Mouse (Mus musculus) cerebellum, adult 9-10 months (tissue): ENCODE results near the gene Nap1l5.
"Not testable (repeated sequence)": the region's sequence is repeated elsewhere in the genome, so short reads cannot be mapped to it uniquely, and the experiment has no call there.

Experiments used
- DNase-seq: peaks from one replicate; pipeline ENCODE4 v3.0.0; 2022

Nap1l5 gene

GRCm38 (mm10) chr6:58903171-58903570, 3.7 kb downstream of the Nap1l5 start:
- DNase-seq: peak; percentile 67

- no peak for DNase-seq
Measured at GRCm38 (mm10) chr6:58900536-58900935, 6.3 kb downstream of the Nap1l5 start.

- peak; percentile 79 for DNase-seq
Measured at GRCm38 (mm10) chr6:58899076-58899475, 7.8 kb downstream of the Nap1l5 start.

GRCm38 (mm10) chr6:58896648-58897047, 10.2 kb downstream of the Nap1l5 start:
- DNase-seq: no peak

GRCm38 (mm10) chr6:58894994-58895393, 11.9 kb downstream of the Nap1l5 start:
- no peak for DNase-seq

GRCm38 (mm10) chr6:58893307-58893706, 13.6 kb downstream of the Nap1l5 start:
- no peak for DNase-seq

GRCm38 (mm10) chr6:58889917-58890316, 17.0 kb downstream of the Nap1l5 start:
- no peak for DNase-seq

- DNase-seq: no peak
Measured at GRCm38 (mm10) chr6:58882271-58882670, 24.6 kb downstream of the Nap1l5 start.

GRCm38 (mm10) chr6:58881363-58881762, 25.5 kb downstream of the Nap1l5 start:
- no peak for DNase-seq

GRCm38 (mm10) chr6:58880861-58881260, 26.0 kb downstream of the Nap1l5 start:
- DNase-seq: no peak

- no peak for DNase-seq
Measured at GRCm38 (mm10) chr6:58879987-58880386, 26.9 kb downstream of the Nap1l5 start.

- peak; percentile 76 for DNase-seq
Measured at GRCm38 (mm10) chr6:58879572-58879971, 27.3 kb downstream of the Nap1l5 start.

- DNase-seq: not testable (repeated sequence)
Measured at GRCm38 (mm10) chr6:58867858-58868257, 39.0 kb downstream of the Nap1l5 start.

GRCm38 (mm10) chr6:58863631-58864235, 43.1 kb downstream of the Nap1l5 start:
- peak; percentile 69 for DNase-seq

- DNase-seq: peak; percentile 73
Measured at GRCm38 (mm10) chr6:58862446-58862993, 44.4 kb downstream of the Nap1l5 start.

GRCm38 (mm10) chr6:58859517-58859916, 47.4 kb downstream of the Nap1l5 start:
- no peak for DNase-seq

- no peak for DNase-seq
Measured at GRCm38 (mm10) chr6:58856494-58856893, 50.4 kb downstream of the Nap1l5 start.

GRCm38 (mm10) chr6:58855676-58856367, 51.1 kb downstream of the Nap1l5 start:
- no peak for DNase-seq
